Mouse (Mus musculus) embryonic facial prominence, embryonic 11.5 days (tissue): ENCODE measurements around the gene Gm45261. TPM values are rescaled to one million over a fixed set of nuclear protein-coding genes. Genes with fewer than 3 reads are reported as not detected.

Source experiments
- ATAC-seq: fragments of 200-750 bp; cut with Nextera tagmentation; replicated peaks from 2 replicates; pipeline ENCODE4 v1.8.0; 2017; ENCODE audit warnings: low read depth; ENCODE audit not compliant: insufficient number of reproducible peaks, low FRiP score, low TSS enrichment
- DNase-seq: peaks from one replicate; pipeline ENCODE4 v3.0.0-alpha.2; 2015; ENCODE audit warnings: low spot score
- H3K27ac ChIP-seq: fragments of 300-500 bp; sonication (generic); replicated peaks from 2 replicates; pipeline ENCODE4 v1.5.1; 2014; ENCODE audit warnings: mild to moderate bottlenecking, low read depth, low read length, control low read depth
- H3K27me3 ChIP-seq: fragments of 300-500 bp; sonication (generic); 2 replicates; pipeline ENCODE4 v1.6.1; 2014; ENCODE audit warnings: mild to moderate bottlenecking, low read length, moderate library complexity, mixed read lengths; ENCODE audit not compliant: control insufficient read depth, insufficient read depth
- H3K36me3 ChIP-seq: fragments of 300-500 bp; sonication (generic); replicated peaks from 2 replicates; pipeline ENCODE4 v1.6.1; 2014; ENCODE audit warnings: low read depth, mild to moderate bottlenecking, low read length, moderate library complexity, mixed read lengths; ENCODE audit not compliant: control insufficient read depth, insufficient read depth
- H3K4me1 ChIP-seq: fragments of 300-500 bp; sonication (generic); 2 replicates; pipeline ENCODE4 v1.6.1; 2014; ENCODE audit warnings: low read length, mixed read lengths; ENCODE audit not compliant: control insufficient read depth, insufficient read depth
- H3K4me2 ChIP-seq: fragments of 300-500 bp; sonication (generic); 2 replicates; pipeline ENCODE4 v1.6.1; 2014; ENCODE audit warnings: low read depth, mild to moderate bottlenecking, control low read depth, low read length, moderate library complexity
- H3K4me3 ChIP-seq: fragments of 300-500 bp; sonication (generic); 2 replicates; pipeline ENCODE4 v1.5.1; 2014; ENCODE audit warnings: low read depth, low read length, control low read depth
- H3K9ac ChIP-seq: fragments of 300-500 bp; sonication (generic); replicated peaks from 2 replicates; pipeline ENCODE4 v1.6.1; 2014; ENCODE audit warnings: mild to moderate bottlenecking, control low read depth, low read length
- H3K9me3 ChIP-seq: fragments of 300-500 bp; sonication (generic); replicated peaks from 2 replicates; pipeline ENCODE4 v1.6.1; 2016; ENCODE audit warnings: mild to moderate bottlenecking, low read length, inconsistent platforms, mixed read lengths; ENCODE audit not compliant: control insufficient read depth
- WGBS: fragments of 180-500 bp; shearing (Covaris S2); extraction: QIAGEN DNeasy Blood & Tissue Kit; methylation state at CpG from one replicate; pipeline ENCODE4 v1.1.7; 2014; 5-methylcytosine and 5-hydroxymethylcytosine counted together
- polyA plus RNA-seq: library from polyadenylated mRNA; unstranded; fragments of >200 nt; fragmentation: Nextera tagmentation; extraction: Ambion mirVana; gene quantifications from 2 replicates; pipeline ENCODE4 v1.2.1, GENCODE M21; 2014

The Gm45261 gene
- not detected in 2 replicates for polyA plus RNA-seq

DNA sequence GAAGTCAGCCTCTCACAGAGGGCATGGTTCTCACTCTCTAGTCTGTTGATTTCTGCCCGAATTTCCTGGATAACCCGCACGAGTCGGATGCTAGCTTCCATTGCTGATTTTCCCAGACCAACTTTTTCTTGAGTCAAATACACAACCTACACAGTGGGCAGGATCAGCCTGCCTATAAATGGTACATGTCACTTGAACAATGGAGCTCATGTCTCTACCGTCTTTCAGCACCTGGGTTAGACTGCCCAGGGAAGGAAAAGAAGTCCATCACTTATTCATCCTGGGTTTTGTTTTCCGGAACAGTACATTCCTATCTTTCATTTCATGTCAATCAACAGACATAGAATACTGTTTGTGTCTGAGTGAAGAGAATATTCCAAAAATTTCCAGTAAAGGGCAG is at the start of gene Gm45261:
Gene Gm45261, minus strand, starts transcription at position 101 of the 400 bp plus-strand sequence.
- H3K4me2 ChIP-seq, result no peak within 1 kb of the TSS
- H3K9ac ChIP-seq, result no peak within 1 kb of the TSS
- H3K36me3 ChIP-seq, result no peaks in the 10 kb centered on the region
- WGBS, result 81% methylated on average over 6 of the region's 6 CpGs
- no peaks in the 10 kb centered on the region for H3K4me1 ChIP-seq
- no peak within 1 kb of the TSS for H3K4me3 ChIP-seq
- DNase-seq (no peak), ATAC-seq (no peak)
- no peak within 1 kb of the TSS for H3K27ac ChIP-seq
- no peaks in the 10 kb centered on the region for H3K27me3 ChIP-seq
- no peaks in the 10 kb centered on the region for H3K9me3 ChIP-seq

DNA sequence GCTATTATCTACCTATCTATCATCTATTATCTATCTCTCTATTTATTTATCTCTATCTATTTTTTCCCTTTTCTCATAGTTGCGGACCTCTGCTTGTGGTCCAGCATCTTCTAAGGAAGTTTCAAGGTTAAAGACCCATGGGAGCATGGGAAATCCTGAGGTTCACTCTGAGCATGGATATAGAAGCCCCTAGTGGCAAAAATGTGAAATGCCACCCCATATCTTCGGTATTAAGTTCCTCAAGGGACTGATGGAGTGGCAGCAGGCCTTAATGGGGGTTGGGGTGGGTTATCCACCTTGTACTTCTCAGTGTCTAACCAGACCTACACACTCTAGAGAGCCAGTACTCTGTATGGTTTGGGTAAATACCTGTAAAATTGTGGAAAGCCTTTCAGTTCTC is 43.5 kb upstream of the Gm45261 start:
- H3K9me3 ChIP-seq, result no peaks in the 10 kb centered on the region
- 81% methylated on average over 2 of the region's 2 CpGs for WGBS
- no peak overlapping the region for H3K4me2 ChIP-seq
- H3K9ac ChIP-seq, result no peak overlapping the region
- no peak overlapping the region for H3K27ac ChIP-seq
- H3K27me3 ChIP-seq, result no peaks in the 10 kb centered on the region
- no peaks in the 10 kb centered on the region for H3K36me3 ChIP-seq
- no peak for ATAC-seq
- H3K4me3 ChIP-seq, result no peak overlapping the region
- no peaks in the 10 kb centered on the region for H3K4me1 ChIP-seq
- peak; percentile 14 for DNase-seq

DNA sequence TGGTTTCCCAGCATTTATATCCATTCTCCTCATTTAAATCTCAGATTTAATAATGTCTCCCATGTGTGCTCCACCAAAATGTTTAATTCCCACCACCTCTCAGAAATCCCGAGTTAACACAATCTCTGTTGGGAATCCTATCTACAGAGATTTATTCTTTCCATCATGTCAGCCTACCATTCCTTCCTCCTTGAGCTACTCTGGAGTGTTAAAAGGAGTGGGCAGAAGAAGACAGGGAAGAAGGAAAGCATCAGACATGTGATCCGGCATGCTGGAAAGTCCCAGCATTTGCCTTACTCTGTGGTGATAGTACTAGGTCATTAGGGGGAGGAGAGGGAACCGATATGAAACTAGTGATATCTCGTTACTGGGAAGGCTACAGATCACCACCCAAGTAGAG is 42.8 kb upstream of the Gm45261 start:
- ATAC-seq, result no peak
- 89% methylated on average over 4 of the region's 4 CpGs for WGBS

DNA sequence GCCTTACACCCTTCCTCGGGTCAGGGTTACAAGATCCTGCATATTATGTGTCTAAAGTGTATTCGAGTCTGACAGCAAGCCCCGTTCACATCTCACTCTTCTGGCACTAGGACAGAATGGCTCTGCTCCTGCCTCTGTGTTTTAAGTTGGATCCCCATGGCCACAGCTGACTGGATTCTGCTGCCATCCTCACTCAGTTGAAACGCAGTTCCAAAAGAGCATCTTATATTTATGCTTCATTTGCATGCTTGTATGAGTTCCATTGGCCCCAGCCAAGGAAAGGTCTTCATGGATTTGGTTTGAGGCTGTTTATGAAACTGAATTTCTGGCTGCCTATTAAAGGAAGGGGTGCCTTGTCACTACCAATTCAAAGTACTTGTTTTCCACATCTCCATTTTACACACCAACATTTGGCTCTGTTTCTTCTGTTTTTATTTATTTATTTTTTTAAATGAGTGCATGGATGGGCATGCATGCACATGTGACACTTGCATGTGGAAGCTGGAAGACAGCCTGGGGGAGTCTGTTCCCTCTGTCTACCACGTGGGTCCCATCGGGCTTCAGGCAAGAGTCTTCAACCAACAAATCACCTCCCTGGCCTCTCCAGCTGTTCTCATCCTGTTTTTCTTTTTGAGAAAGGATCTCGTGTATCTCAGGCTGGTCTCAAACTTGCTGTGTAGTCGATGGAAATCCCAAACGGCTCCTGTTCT is 41.4 kb upstream of the Gm45261 start:
- Histone ChIP-seq H3K4me2 (no peak overlapping the region), H3K9me3 (no peaks in the 10 kb centered on the region), H3K27ac (no peak overlapping the region), H3K4me3 (no peak overlapping the region), H3K9ac (no peak overlapping the region), H3K27me3 (no peaks in the 10 kb centered on the region), H3K36me3 (no peaks in the 10 kb centered on the region), H3K4me1 (no peaks in the 10 kb centered on the region)
- DNase-seq (no peak), ATAC-seq (no peak)
- 82% methylated on average over 9 of the region's 9 CpGs for WGBS

More for the DNA sequence above, 42.8 kb upstream of the Gm45261 start:
- Histone ChIP-seq H3K4me2 (no peak overlapping the region), H3K9me3 (no peaks in the 10 kb centered on the region), H3K27ac (no peak overlapping the region), H3K4me1 (no peaks in the 10 kb centered on the region), H3K36me3 (no peaks in the 10 kb centered on the region), H3K4me3 (no peak overlapping the region), H3K9ac (no peak overlapping the region), H3K27me3 (no peaks in the 10 kb centered on the region)
- DNase-seq, result no peak

DNA sequence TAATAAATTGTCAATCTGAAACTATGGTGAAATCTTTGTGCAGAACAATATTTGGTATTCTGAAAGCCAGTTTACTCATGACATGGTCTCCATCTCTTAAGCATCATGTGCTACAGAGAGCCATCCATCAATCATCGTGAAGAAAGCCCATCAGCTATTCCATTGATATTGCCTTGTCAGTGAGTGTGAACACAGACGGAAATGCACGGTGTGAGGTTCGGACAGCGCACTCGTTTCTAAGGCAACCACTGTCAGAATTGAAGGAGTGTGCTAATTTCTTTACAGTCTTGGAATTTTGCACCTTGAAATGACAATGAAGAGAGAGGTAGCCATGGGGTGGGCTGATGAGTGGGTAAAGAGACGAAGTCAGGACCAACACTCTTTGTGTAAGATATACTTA is 38.0 kb upstream of the Gm45261 start:
- Histone ChIP-seq H3K9ac (no peak overlapping the region), H3K4me1 (no peaks in the 10 kb centered on the region), H3K27me3 (no peaks in the 10 kb centered on the region), H3K4me2 (no peak overlapping the region), H3K27ac (no peak overlapping the region), H3K36me3 (no peaks in the 10 kb centered on the region), H3K9me3 (no peaks in the 10 kb centered on the region), H3K4me3 (no peak overlapping the region)
- no peak for ATAC-seq
- DNase-seq, result no peak
- 83% methylated on average over 7 of the region's 7 CpGs for whole genome bisulfite sequencing

DNA sequence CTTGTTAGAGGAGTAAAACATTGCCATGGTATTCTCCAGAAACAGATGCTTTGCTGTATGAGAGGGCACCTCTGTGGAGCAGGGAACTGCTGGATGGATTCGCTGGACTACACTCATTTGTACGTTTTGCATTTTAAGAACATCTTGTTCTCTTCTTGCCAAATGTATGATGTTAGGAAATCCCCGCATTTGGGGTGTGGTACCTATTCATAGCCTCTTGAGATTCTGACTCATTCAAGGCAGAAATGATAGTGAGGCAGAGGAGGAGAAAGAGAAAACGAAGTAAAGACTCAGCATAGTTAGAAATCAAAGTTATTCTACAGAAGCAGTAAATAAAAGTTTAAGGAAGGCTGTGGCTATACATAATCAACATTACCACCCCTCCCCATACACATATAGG is 35.1 kb upstream of the Gm45261 start:
- no peak for DNase-seq
- H3K4me3 ChIP-seq, result no peak overlapping the region
- H3K36me3 ChIP-seq, result no peaks in the 10 kb centered on the region
- ATAC-seq, result no peak
- no peaks in the 10 kb centered on the region for H3K9me3 ChIP-seq
- H3K9ac ChIP-seq, result no peak overlapping the region
- H3K4me2 ChIP-seq, result no peak overlapping the region
- WGBS, result 73% methylated on average over 4 of the region's 4 CpGs
- H3K4me1 ChIP-seq, result no peaks in the 10 kb centered on the region
- no peaks in the 10 kb centered on the region for H3K27me3 ChIP-seq
- H3K27ac ChIP-seq, result no peak overlapping the region

DNA sequence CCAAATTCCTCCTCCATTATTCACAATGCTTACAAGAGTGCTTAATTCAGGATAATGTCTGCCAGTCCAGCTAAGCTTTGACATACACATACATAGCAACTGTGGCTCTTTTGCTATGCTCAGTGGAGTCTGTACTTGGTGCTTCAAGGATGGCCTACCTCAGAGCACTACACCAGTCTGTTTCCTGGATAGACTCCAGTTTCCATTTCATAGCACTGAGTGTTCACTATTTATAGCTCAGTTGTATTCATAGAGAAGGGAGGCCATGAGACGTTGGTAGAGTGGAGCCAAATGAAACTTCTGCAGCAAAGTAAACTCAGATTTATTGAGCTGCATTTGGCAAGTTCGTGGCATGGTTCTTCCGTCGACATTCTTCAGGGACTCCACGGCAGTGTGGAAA is 22.2 kb upstream of the Gm45261 start:
- H3K36me3 ChIP-seq, result no peaks in the 10 kb centered on the region
- H3K27ac ChIP-seq, result no peak overlapping the region
- H3K9ac ChIP-seq, result no peak overlapping the region
- no peaks in the 10 kb centered on the region for H3K27me3 ChIP-seq
- H3K4me3 ChIP-seq, result no peak overlapping the region
- H3K9me3 ChIP-seq, result no peaks in the 10 kb centered on the region
- WGBS, result 88% methylated on average over 5 of the region's 5 CpGs
- DNase-seq (no peak), ATAC-seq (no peak)
- H3K4me2 ChIP-seq, result no peak overlapping the region
- H3K4me1 ChIP-seq, result no peaks in the 10 kb centered on the region

DNA sequence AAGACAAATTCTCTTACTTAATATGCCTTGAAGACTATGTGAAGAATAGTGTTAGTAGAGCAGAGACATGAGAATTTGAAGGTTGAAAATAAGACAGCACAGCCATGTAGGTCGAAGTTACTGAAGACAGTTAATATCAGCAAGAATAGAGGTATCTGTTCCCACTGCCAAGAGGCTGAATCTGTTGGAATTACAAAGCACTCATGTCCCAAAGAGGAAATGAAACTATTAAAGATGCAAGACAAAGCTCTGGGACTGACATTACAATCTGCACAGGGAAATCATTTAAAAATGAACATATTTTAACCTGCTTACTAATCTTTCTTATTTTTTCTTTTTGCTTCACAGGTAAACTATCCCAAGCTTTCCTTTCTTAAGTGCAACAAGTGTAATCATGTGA is 13.7 kb upstream of the Gm45261 start:
- Histone ChIP-seq H3K36me3 (no peaks in the 10 kb centered on the region), H3K4me3 (no peak overlapping the region), H3K27ac (no peak overlapping the region), H3K4me1 (no peaks in the 10 kb centered on the region), H3K9ac (no peak overlapping the region), H3K27me3 (no peaks in the 10 kb centered on the region), H3K9me3 (no peaks in the 10 kb centered on the region), H3K4me2 (no peak overlapping the region)
- WGBS, result 73% methylated on average over 1 of the region's 1 CpGs
- DNase-seq (no peak), ATAC-seq (no peak)
